Mouse (Mus musculus) heart, embryonic 15.5 days (tissue): ENCODE results near the gene Pidd1. TPM values are rescaled to one million over a fixed set of nuclear protein-coding genes. Genes with fewer than 3 reads are reported as not detected.

ENCODE experiments used
- ATAC-seq: fragments of 200-750 bp; cut with Nextera tagmentation; replicated peaks from 2 replicates; pipeline ENCODE4 v1.8.0; 2017; ENCODE audit warnings: low read depth, moderate TSS enrichment; ENCODE audit not compliant: insufficient number of reproducible peaks, insufficient read depth, low FRiP score
- H3K27ac ChIP-seq: fragments of 300-500 bp; sonication (generic); 2 replicates; pipeline ENCODE4 v1.5.1; 2015; ENCODE audit warnings: mild to moderate bottlenecking, inconsistent platforms
- H3K27me3 ChIP-seq: fragments of 300-500 bp; sonication (generic); 2 replicates; pipeline ENCODE4 v1.6.1; 2015; ENCODE audit warnings: inconsistent platforms
- H3K36me3 ChIP-seq: fragments of 300-500 bp; sonication (generic); 2 replicates; pipeline ENCODE4 v1.6.1; 2015; ENCODE audit warnings: mild to moderate bottlenecking, inconsistent platforms
- H3K4me1 ChIP-seq: fragments of 300-500 bp; sonication (generic); replicated peaks from 2 replicates; pipeline ENCODE4 v1.6.1; 2015; ENCODE audit warnings: inconsistent platforms
- H3K4me2 ChIP-seq: fragments of 300-500 bp; sonication (generic); 2 replicates; pipeline ENCODE4 v1.6.1; 2015; ENCODE audit warnings: inconsistent platforms, mild to moderate bottlenecking, moderate library complexity
- H3K4me3 ChIP-seq: fragments of 300-500 bp; sonication (generic); 2 replicates; pipeline ENCODE4 v1.5.1; 2015; ENCODE audit warnings: mild to moderate bottlenecking, inconsistent platforms
- H3K9ac ChIP-seq: fragments of 300-500 bp; sonication (generic); 2 replicates; pipeline ENCODE4 v1.6.1; 2015; ENCODE audit warnings: mild to moderate bottlenecking, inconsistent platforms
- H3K9me3 ChIP-seq: fragments of 300-500 bp; sonication (generic); replicated peaks from 2 replicates; pipeline ENCODE4 v1.6.1; 2016; ENCODE audit warnings: inconsistent platforms
- WGBS: fragments of 180-500 bp; shearing (Covaris S2); methylation state at CpG from one replicate; pipeline ENCODE4 v1.1.7; 2015; ENCODE audit warnings: mixed read lengths; 5-methylcytosine and 5-hydroxymethylcytosine counted together
- polyA plus RNA-seq: library from polyadenylated mRNA; unstranded; fragments of >200 nt; fragmentation: Nextera tagmentation; extraction: Ambion mirVana; gene quantifications from 2 replicates; pipeline ENCODE4 v1.2.1, GENCODE M21; 2015

The Pidd1 gene
- polyA plus RNA-seq, 1 experiment from 2014 or later, result 6.7 TPM

GRCm38 (mm10) chr7:141471236-141471635 lies 27.4 kb upstream of the Pidd1 start:
- Histone ChIP-seq H3K27me3 (no peaks in the 10 kb centered on the region), H3K4me1 (peaks cover 58% of the 10 kb centered on the region), H3K9ac (no peak overlapping the region), H3K27ac (no peak overlapping the region), H3K4me2 (no peak overlapping the region), H3K36me3 (peaks cover 32% of the 10 kb centered on the region), H3K4me3 (no peak overlapping the region), H3K9me3 (no peaks in the 10 kb centered on the region)
- no peak for ATAC-seq
- 88% methylated on average over 1 of the region's 1 CpGs for whole genome bisulfite sequencing

GRCm38 (mm10) chr7:141470637-141470944 lies 26.8 kb upstream of the Pidd1 start:
- Histone ChIP-seq H3K4me2 (no peak overlapping the region), H3K9me3 (no peaks in the 10 kb centered on the region), H3K36me3 (peaks cover 32% of the 10 kb centered on the region), H3K4me3 (no peak overlapping the region), H3K9ac (no peak overlapping the region), H3K27me3 (peaks cover 5% of the 10 kb centered on the region; the same call in 1 of the 2 replicates), H3K27ac (no peak overlapping the region), H3K4me1 (peaks cover 57% of the 10 kb centered on the region)
- no peak for ATAC-seq
- WGBS, result 92% methylated on average over 10 of the region's 10 CpGs

GRCm38 (mm10) chr7:141469901-141470636 lies 26.2 kb upstream of the Pidd1 start:
- H3K4me2 ChIP-seq, result peak overlapping the region; percentile 91; the same call in 1 of the 2 replicates
- peak overlapping the region; percentile 21; the same call in 1 of the 2 replicates for H3K9ac ChIP-seq
- H3K4me3 ChIP-seq, result no peak overlapping the region
- H3K27ac ChIP-seq, result peak overlapping the region; percentile 96; the same call in 1 of the 2 replicates
- ATAC-seq, result no peak
- 76% methylated on average over 18 of the region's 18 CpGs for WGBS
- H3K27me3 ChIP-seq, result peaks cover 9% of the 10 kb centered on the region
- H3K36me3 ChIP-seq, result peaks cover 32% of the 10 kb centered on the region
- H3K4me1 ChIP-seq, result peaks cover 61% of the 10 kb centered on the region
- H3K9me3 ChIP-seq, result no peaks in the 10 kb centered on the region

GRCm38 (mm10) chr7:141469352-141469751 lies 25.5 kb upstream of the Pidd1 start:
- peak overlapping the region; percentile 69 for H3K4me3 ChIP-seq
- no peaks in the 10 kb centered on the region for H3K9me3 ChIP-seq
- peak overlapping the region; percentile 85 for H3K9ac ChIP-seq
- H3K27me3 ChIP-seq, result peaks cover 16% of the 10 kb centered on the region
- WGBS, result 83% methylated on average over 6 of the region's 6 CpGs
- ATAC-seq, result no peak
- peak overlapping the region; percentile 91 for H3K4me2 ChIP-seq
- peaks cover 66% of the 10 kb centered on the region for H3K4me1 ChIP-seq
- H3K27ac ChIP-seq, result peak overlapping the region; percentile 96
- H3K36me3 ChIP-seq, result peaks cover 32% of the 10 kb centered on the region

GRCm38 (mm10) chr7:141468522-141469211 lies 24.8 kb upstream of the Pidd1 start:
- peaks cover 22% of the 10 kb centered on the region for H3K27me3 ChIP-seq
- WGBS, result 2% methylated on average over 8 of the region's 8 CpGs
- H3K4me3 ChIP-seq, result peak overlapping the region; percentile 69
- H3K36me3 ChIP-seq, result peaks cover 32% of the 10 kb centered on the region
- H3K4me1 ChIP-seq, result peaks cover 60% of the 10 kb centered on the region
- H3K4me2 ChIP-seq, result peak overlapping the region; percentile 91
- peak; percentile 57 for ATAC-seq
- H3K27ac ChIP-seq, result peak overlapping the region; percentile 96
- no peaks in the 10 kb centered on the region for H3K9me3 ChIP-seq
- H3K9ac ChIP-seq, result peak overlapping the region; percentile 85

GRCm38 (mm10) chr7:141468164-141468521 lies 24.3 kb upstream of the Pidd1 start:
- Histone ChIP-seq H3K4me3 (peak overlapping the region; percentile 69), H3K9me3 (no peaks in the 10 kb centered on the region), H3K27me3 (peaks cover 28% of the 10 kb centered on the region), H3K27ac (peak overlapping the region; percentile 96), H3K4me2 (peak overlapping the region; percentile 91), H3K36me3 (peaks cover 32% of the 10 kb centered on the region), H3K9ac (peak overlapping the region; percentile 85), H3K4me1 (peaks cover 59% of the 10 kb centered on the region)
- WGBS, result 8% methylated on average over 5 of the region's 5 CpGs
- ATAC-seq, result no peak

- Histone ChIP-seq H3K4me2 (peak within 1 kb of the TSS; percentile 91), H3K9ac (peak within 1 kb of the TSS; percentile 85), H3K4me1 (peaks cover 58% of the 10 kb centered on the region), H3K36me3 (peaks cover 27% of the 10 kb centered on the region), H3K27me3 (peaks cover 34% of the 10 kb centered on the region), H3K4me3 (peak within 1 kb of the TSS; percentile 69), H3K9me3 (no peaks in the 10 kb centered on the region), H3K27ac (peak within 1 kb of the TSS; percentile 96)
- peak; percentile 80 for ATAC-seq
- WGBS, result under 1% methylated on average over 52 of the region's 52 CpGs
Measured at GRCm38 (mm10) chr7:141467230-141468030, 23.6 kb upstream of the Pidd1 start, which contains the start of gene Cd151. Gene Cd151 (plus strand): TSS chr7:141467392.

- WGBS, result 58% methylated on average over 10 of the region's 10 CpGs
- ATAC-seq, result no peak
- peaks cover 66% of the 10 kb centered on the region for H3K4me1 ChIP-seq
Measured at GRCm38 (mm10) chr7:141466607-141467148, 22.9 kb upstream of the Pidd1 start.

GRCm38 (mm10) chr7:141466045-141466394 lies 22.2 kb upstream of the Pidd1 start:
- peaks cover 40% of the 10 kb centered on the region for H3K27me3 ChIP-seq
- H3K9ac ChIP-seq, result no peak overlapping the region; the same call in 1 of the 2 replicates
- no peak overlapping the region for H3K4me2 ChIP-seq
- H3K36me3 ChIP-seq, result peaks cover 16% of the 10 kb centered on the region
- ATAC-seq, result no peak
- H3K27ac ChIP-seq, result peak overlapping the region; percentile 48; the same call in 1 of the 2 replicates
- no peaks in the 10 kb centered on the region for H3K9me3 ChIP-seq
- 68% methylated on average over 7 of the region's 7 CpGs for WGBS
- peaks cover 73% of the 10 kb centered on the region for H3K4me1 ChIP-seq
- no peak overlapping the region for H3K4me3 ChIP-seq

More at GRCm38 (mm10) chr7:141466607-141467148, 22.9 kb upstream of the Pidd1 start:
- peak overlapping the region; percentile 85 for H3K9ac ChIP-seq
- peaks cover 22% of the 10 kb centered on the region for H3K36me3 ChIP-seq
- peaks cover 40% of the 10 kb centered on the region for H3K27me3 ChIP-seq
- H3K4me2 ChIP-seq, result peak overlapping the region; percentile 91
- H3K4me3 ChIP-seq, result peak overlapping the region; percentile 69
- peak overlapping the region; percentile 96 for H3K27ac ChIP-seq
- no peaks in the 10 kb centered on the region for H3K9me3 ChIP-seq

- H3K4me3 ChIP-seq, result no peak overlapping the region; the same call in 1 of the 2 replicates
- H3K9me3 ChIP-seq, result no peaks in the 10 kb centered on the region
- H3K4me2 ChIP-seq, result peak overlapping the region; percentile 59
- H3K36me3 ChIP-seq, result peaks cover 11% of the 10 kb centered on the region
- H3K27ac ChIP-seq, result peak overlapping the region; percentile 48; the same call in 1 of the 2 replicates
- ATAC-seq, result no peak
- WGBS, result 36% methylated on average over 10 of the region's 10 CpGs
- H3K4me1 ChIP-seq, result peaks cover 76% of the 10 kb centered on the region
- peak overlapping the region; percentile 23; the same call in 1 of the 2 replicates for H3K9ac ChIP-seq
- H3K27me3 ChIP-seq, result peaks cover 43% of the 10 kb centered on the region
Measured at GRCm38 (mm10) chr7:141465388-141466044, 21.7 kb upstream of the Pidd1 start.
